Mouse (Mus musculus): ENCODE data around the gene Zfp704.

GRCm38 (mm10) chr3:9520051-9520727 is 89.7 kb downstream of the Zfp704 start:
- TF ChIP-seq POLR2A (IDR thresholded peaks at IDR 0.05; ENCODE audit: control insufficient read depth, low read depth, low read length) (no peak), CTCF (IDR thresholded peaks at IDR 0.05; ENCODE audit: control insufficient read depth, insufficient read depth, insufficient replicate concordance, low read depth, low read length) (no peak)
